Mouse (Mus musculus) MEL (cell line): ENCODE measurements around the gene Glrp1.

Experiments used
- CTCF ChIP-seq, 3 experiments: IDR thresholded peaks in 2 of 3; conservative IDR thresholded peaks in 1 of 3; 2 replicates each; pipeline ENCODE4 v1.5.1; 2011 to 2012; ENCODE audit warnings: low read length in 3 of 3, low read depth in 2 of 3, mild to moderate bottlenecking in 2 of 3, improper control_type of control experiment in 1 of 3, inconsistent platforms in 1 of 3, mixed read lengths in 1 of 3, moderate library complexity in 1 of 3; ENCODE audit not compliant: control insufficient read depth in 1 of 3, insufficient read depth in 1 of 3, poor library complexity in 1 of 3, severe bottlenecking in 1 of 3
- GABPA ChIP-seq: IDR thresholded peaks from 2 replicates; pipeline ENCODE4 v1.6.1; 2012; ENCODE audit warnings: low read depth, mild to moderate bottlenecking, inconsistent platforms, low read length, improper control_type of control experiment, moderate library complexity
- GATA1 ChIP-seq: IDR thresholded peaks from 2 replicates; pipeline ENCODE4 v1.6.1; 2011; ENCODE audit warnings: low read depth, low read length, improper control_type of control experiment
- MAFK ChIP-seq: IDR thresholded peaks from 2 replicates; pipeline ENCODE4 v1.6.1; 2011; ENCODE audit warnings: low read depth, mild to moderate bottlenecking, low read length, improper control_type of control experiment, borderline replicate concordance
- MAX ChIP-seq: IDR thresholded peaks from 2 replicates; pipeline ENCODE4 v1.6.1; 2011; ENCODE audit warnings: low read length, improper control_type of control experiment
- MYB ChIP-seq: IDR thresholded peaks from 2 replicates; pipeline ENCODE4 v1.6.1; 2011; ENCODE audit warnings: mild to moderate bottlenecking, low read depth, low read length, improper control_type of control experiment
- POLR2A ChIP-seq, 2 experiments: IDR thresholded peaks; 2 replicates each; pipeline ENCODE4 v1.6.1; 2011 to 2012; ENCODE audit warnings: low read length in 2 of 2, mild to moderate bottlenecking in 2 of 2, control low read depth in 1 of 2, improper control_type of control experiment in 1 of 2, low read depth in 1 of 2, moderate library complexity in 1 of 2; ENCODE audit not compliant: control insufficient read depth in 1 of 2, insufficient read depth in 1 of 2, poor library complexity in 1 of 2
- POLR2AphosphoS5 ChIP-seq: IDR thresholded peaks from 2 replicates; pipeline ENCODE4 v1.6.1; 2012; ENCODE audit warnings: low read depth, borderline replicate concordance, mild to moderate bottlenecking, inconsistent platforms, low read length, moderate library complexity, mixed read lengths
- RAD21 ChIP-seq: IDR thresholded peaks from 2 replicates; pipeline ENCODE4 v1.6.1; 2011; ENCODE audit warnings: mild to moderate bottlenecking, low read depth, low read length, improper control_type of control experiment
- RCOR1 ChIP-seq: IDR thresholded peaks from 2 replicates; pipeline ENCODE4 v1.6.1; 2012; ENCODE audit warnings: low read depth, mild to moderate bottlenecking, inconsistent platforms, low read length, improper control_type of control experiment
- TBP ChIP-seq: IDR thresholded peaks from 2 replicates; pipeline ENCODE4 v1.8.0; 2011; ENCODE audit warnings: low read depth, low read length, improper control_type of control experiment
- USF1 ChIP-seq: IDR thresholded peaks from 2 replicates; pipeline ENCODE4 v1.6.1; 2014; ENCODE audit warnings: low read depth, mild to moderate bottlenecking, inconsistent platforms, low read length, improper control_type of control experiment, moderate library complexity
- ZC3H11A ChIP-seq: IDR thresholded peaks from 2 replicates; pipeline ENCODE4 v1.6.1; 2012; ENCODE audit warnings: low read depth, mild to moderate bottlenecking, inconsistent platforms, low read length, improper control_type of control experiment

GRCm38 (mm10) chr1:88558793-88559192 is 48.9 kb upstream of the Glrp1 start:
- TF ChIP-seq USF1 = no peak
- TF ChIP-seq POLR2A (IDR thresholded peaks at IDR 0.05; ENCODE audit: control insufficient read depth in 1 of 2, insufficient read depth in 1 of 2, low read depth in 1 of 2, low read length in 2 of 2, poor library complexity in 1 of 2) = no peak
- TF ChIP-seq MAX = no peak
- TF ChIP-seq CTCF (IDR thresholded peaks at IDR 0.05 in 2 of 3, conservative IDR thresholded peaks at IDR 0.05 in 1 of 3; ENCODE audit: control insufficient read depth in 1 of 3, insufficient read depth in 1 of 3, low read depth in 2 of 3, low read length in 3 of 3, poor library complexity in 1 of 3, severe bottlenecking in 1 of 3) = no peak
- no peak for TF ChIP-seq TBP
- TF ChIP-seq GABPA = no peak
- no peak for TF ChIP-seq MAFK
- TF ChIP-seq RAD21 = no peak
- no peak for TF ChIP-seq MYB
- TF ChIP-seq POLR2AphosphoS5 = no peak
- TF ChIP-seq ZC3H11A = no peak
- no peak for TF ChIP-seq RCOR1
- no peak for TF ChIP-seq GATA1
